Mouse (Mus musculus): ENCODE measurements around the gene Fam186a. TPM values are rescaled to one million over a fixed set of nuclear protein-coding genes. Genes with fewer than 3 reads are reported as not detected.
"Not testable (repeated sequence)": the region's sequence is repeated elsewhere in the genome, so short reads cannot be mapped to it uniquely, and the experiment has no call there.

The Fam186a gene
- polyA plus RNA-seq, 1 experiment: not detected

DNA sequence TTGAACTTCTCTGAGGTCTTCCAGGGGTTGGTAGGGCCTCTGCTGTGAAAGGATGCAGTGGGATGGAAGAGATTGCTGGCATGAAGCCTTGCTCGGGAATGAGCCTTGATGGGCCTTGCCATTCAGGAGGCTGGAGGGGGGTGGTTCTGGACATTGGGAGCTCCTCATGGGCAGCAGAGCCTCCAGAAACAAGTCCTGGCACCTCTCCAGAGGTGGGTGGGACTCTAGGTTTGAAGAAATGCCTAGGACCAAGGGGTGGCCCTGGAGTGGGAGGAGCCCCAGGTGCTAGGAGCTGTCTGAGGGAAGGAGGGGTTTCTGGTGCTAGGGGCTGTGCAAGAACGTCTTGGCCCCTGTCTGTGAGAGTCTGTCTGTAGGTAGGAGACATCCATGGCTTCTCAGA lies 26.4 kb downstream of the Fam186a start:
- TF ChIP-seq TAL1 (IDR thresholded peaks at IDR 0.05; ENCODE audit: low read length): no peak
- no peak for TF ChIP-seq GATA1 (IDR thresholded peaks at IDR 0.05; ENCODE audit: low read length)

DNA sequence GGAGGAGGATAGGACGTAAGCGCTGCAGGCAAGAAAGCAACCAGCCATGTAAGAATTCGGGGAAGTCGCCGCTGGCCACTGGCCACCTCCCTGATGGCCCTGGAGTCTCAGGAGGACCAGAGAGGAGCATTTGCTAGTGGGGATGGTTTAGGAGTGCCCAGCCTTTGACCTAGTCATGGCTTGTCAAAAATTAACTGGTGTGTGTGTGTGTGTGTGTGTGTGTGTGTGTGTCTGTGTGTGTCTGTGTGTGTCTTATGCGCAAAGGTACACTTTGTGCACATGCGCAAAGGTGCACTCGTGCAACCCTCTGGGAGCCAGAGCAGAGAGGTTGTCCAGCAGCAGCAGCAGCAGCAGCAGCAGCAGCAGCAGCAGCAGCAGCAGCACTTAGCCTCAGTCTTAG lies 29.0 kb downstream of the Fam186a start:
- no peaks in the 10 kb centered on the region for H3K27me3 ChIP-seq (ENCODE audit: control insufficient read depth)
- no peaks in the 10 kb centered on the region for H3K9me3 ChIP-seq (ENCODE audit: control insufficient read depth, low read length)
- no peaks in the 10 kb centered on the region for H3K36me3 ChIP-seq (ENCODE audit: control insufficient read depth)
- TF ChIP-seq GATA1 (IDR thresholded peaks at IDR 0.05; ENCODE audit: low read length) (no peak), TAL1 (IDR thresholded peaks at IDR 0.05; ENCODE audit: low read length) (no peak)
- no peaks in the 10 kb centered on the region for H3K4me1 ChIP-seq (ENCODE audit: control insufficient read depth)
- H3K4me3 ChIP-seq (replicated peaks): no peak overlapping the region

More for the DNA sequence above, 26.4 kb downstream of the Fam186a start:
- Histone ChIP-seq H3K4me3 (replicated peaks) (no peak overlapping the region), H3K36me3 (ENCODE audit: control insufficient read depth) (no peaks in the 10 kb centered on the region), H3K27me3 (ENCODE audit: control insufficient read depth) (no peaks in the 10 kb centered on the region), H3K4me1 (ENCODE audit: control insufficient read depth) (no peaks in the 10 kb centered on the region), H3K9me3 (ENCODE audit: control insufficient read depth, low read length) (peaks cover 10% of the 10 kb centered on the region)

DNA sequence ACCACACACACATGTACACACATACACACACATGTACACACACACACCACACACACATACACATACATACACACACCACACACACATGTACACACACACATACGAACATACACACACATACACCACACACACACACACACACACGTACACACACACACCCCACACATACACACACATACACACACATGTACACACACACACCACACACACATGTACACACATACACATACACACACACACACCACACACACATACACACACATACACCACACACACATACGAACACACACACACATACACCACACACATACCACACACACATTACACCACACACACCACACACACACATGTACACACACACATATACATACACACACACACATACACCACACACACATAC lies 30.2 kb downstream of the Fam186a start:
- Histone ChIP-seq H3K36me3 (ENCODE audit: control insufficient read depth) (no peaks in the 10 kb centered on the region), H3K4me3 (replicated peaks) (no peak overlapping the region), H3K27me3 (ENCODE audit: control insufficient read depth) (no peaks in the 10 kb centered on the region), H3K4me1 (ENCODE audit: control insufficient read depth) (no peaks in the 10 kb centered on the region), H3K9me3 (ENCODE audit: control insufficient read depth, low read length) (no peaks in the 10 kb centered on the region)
- no peak for TF ChIP-seq GATA1 (IDR thresholded peaks at IDR 0.05; ENCODE audit: low read length)
- TF ChIP-seq TAL1 (IDR thresholded peaks at IDR 0.05; ENCODE audit: low read length): no peak

DNA sequence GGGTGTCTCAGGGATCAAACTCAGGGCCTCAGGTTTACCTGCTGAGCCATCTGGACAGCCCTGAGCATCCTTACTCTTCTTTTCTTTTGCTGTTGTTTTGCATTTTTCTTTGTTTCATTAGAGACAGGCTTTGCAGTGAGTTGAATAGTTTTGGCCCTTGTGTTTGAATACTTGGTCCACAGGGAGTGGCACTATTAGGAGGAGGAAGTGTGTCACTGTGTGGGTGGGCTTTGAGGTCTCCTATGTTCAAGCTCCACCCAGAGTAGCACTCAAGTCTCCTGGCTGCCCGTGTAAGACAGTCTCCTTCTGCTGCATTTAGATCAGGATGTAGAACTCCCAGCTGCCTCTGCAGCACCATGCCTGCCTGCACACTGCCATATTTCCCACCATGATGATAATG lies 32.4 kb downstream of the Fam186a start:
- Histone ChIP-seq H3K36me3 (ENCODE audit: control insufficient read depth) (no peaks in the 10 kb centered on the region), H3K9me3 (ENCODE audit: control insufficient read depth, low read length) (no peaks in the 10 kb centered on the region), H3K4me3 (replicated peaks) (no peak overlapping the region), H3K4me1 (ENCODE audit: control insufficient read depth) (no peaks in the 10 kb centered on the region), H3K27me3 (ENCODE audit: control insufficient read depth) (no peaks in the 10 kb centered on the region)
- TF ChIP-seq GATA1 (IDR thresholded peaks at IDR 0.05; ENCODE audit: low read length) (no peak), TAL1 (IDR thresholded peaks at IDR 0.05; ENCODE audit: low read length) (no peak)

DNA sequence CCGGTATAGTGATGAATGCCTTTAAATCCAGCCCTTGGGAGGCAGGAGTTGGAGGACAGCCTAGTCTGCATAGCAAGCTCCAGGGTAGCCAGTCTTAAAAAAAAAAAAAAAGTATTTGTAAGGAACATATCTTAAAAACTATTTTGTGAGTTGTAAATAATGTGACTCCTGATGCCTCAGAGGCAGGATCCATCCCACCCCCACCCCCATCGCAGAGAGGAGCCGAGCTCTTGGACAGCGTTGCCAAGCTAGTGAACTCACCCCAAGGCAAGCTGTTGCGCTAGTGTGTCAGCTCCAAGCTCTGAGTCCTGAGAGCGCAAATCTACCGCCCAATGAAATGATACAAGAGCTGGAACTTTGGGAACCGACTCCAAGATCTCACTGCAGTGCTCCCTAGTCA lies 35.6 kb downstream of the Fam186a start:
- no peaks in the 10 kb centered on the region for H3K27me3 ChIP-seq (ENCODE audit: control insufficient read depth)
- H3K9me3 ChIP-seq (ENCODE audit: control insufficient read depth, low read length): no peaks in the 10 kb centered on the region
- H3K36me3 ChIP-seq (ENCODE audit: control insufficient read depth): no peaks in the 10 kb centered on the region
- H3K4me3 ChIP-seq (replicated peaks): no peak overlapping the region
- TF ChIP-seq GATA1 (IDR thresholded peaks at IDR 0.05; ENCODE audit: low read length) (no peak), TAL1 (IDR thresholded peaks at IDR 0.05; ENCODE audit: low read length) (no peak)
- no peaks in the 10 kb centered on the region for H3K4me1 ChIP-seq (ENCODE audit: control insufficient read depth)

DNA sequence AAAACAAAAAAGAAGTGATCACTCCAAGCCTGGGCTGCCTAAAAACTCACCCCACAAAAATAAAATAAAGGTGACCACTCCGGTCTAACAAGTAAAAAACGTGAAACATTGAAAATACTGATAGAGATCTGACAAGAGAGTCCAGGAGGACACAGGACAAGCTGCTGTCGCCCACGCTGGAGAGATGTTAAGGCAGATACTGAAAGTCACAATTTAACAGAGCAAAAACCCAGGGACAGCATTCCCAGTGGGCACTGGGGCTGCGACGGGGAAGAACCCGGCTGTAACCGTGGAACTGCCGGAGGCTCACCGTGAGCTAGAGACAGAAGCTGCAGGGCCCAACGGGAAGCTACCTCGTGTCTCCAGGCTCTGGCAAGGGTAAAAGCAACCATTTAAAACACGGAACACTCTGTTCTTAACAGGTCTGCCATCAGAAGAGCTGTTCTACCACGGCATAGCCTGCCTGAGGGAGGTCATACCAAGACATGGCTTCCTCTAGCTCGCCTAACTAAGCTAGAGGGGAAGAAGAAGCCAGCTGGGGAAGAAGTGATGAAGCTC lies 47.2 kb downstream of the Fam186a start:
- no peak overlapping the region for H3K4me3 ChIP-seq (replicated peaks)
- no peaks in the 10 kb centered on the region for H3K36me3 ChIP-seq (ENCODE audit: control insufficient read depth)
- H3K9me3 ChIP-seq (ENCODE audit: control insufficient read depth, low read length): no peaks in the 10 kb centered on the region

DNA sequence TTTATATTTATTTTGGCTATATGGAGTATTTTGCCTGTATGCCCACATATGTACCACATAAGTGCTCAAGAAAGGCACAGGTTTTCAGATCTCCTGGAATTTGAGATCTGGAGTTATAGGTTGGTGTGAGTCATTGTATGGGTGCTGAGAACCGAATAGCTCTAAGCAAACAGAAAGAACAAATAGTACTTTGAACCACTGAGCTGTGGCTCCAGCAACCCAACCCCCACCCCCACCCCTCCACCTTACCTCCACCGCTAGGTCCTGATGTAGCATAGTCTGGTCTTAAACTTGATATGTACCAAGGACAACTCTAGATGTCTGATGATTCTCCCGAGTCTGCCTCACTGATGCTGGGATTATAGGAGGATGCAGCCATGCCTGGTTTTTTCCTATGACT lies 49.6 kb downstream of the Fam186a start:
- no peaks in the 10 kb centered on the region for H3K4me1 ChIP-seq (ENCODE audit: control insufficient read depth)
- TF ChIP-seq TAL1 (IDR thresholded peaks at IDR 0.05; ENCODE audit: low read length): no peak
- no peak for TF ChIP-seq GATA1 (IDR thresholded peaks at IDR 0.05; ENCODE audit: low read length)
- H3K27me3 ChIP-seq (ENCODE audit: control insufficient read depth): no peaks in the 10 kb centered on the region
- H3K36me3 ChIP-seq (ENCODE audit: control insufficient read depth): no peaks in the 10 kb centered on the region
- no peak overlapping the region for H3K4me3 ChIP-seq (replicated peaks)
- no peaks in the 10 kb centered on the region for H3K9me3 ChIP-seq (ENCODE audit: control insufficient read depth, low read length)

More for the DNA sequence above, 47.2 kb downstream of the Fam186a start:
- TF ChIP-seq TAL1 (IDR thresholded peaks at IDR 0.05; ENCODE audit: low read length): no peak
- no peak for TF ChIP-seq GATA1 (IDR thresholded peaks at IDR 0.05; ENCODE audit: low read length)
- Histone ChIP-seq H3K4me1 (ENCODE audit: control insufficient read depth) (no peaks in the 10 kb centered on the region), H3K27me3 (ENCODE audit: control insufficient read depth) (no peaks in the 10 kb centered on the region)

DNA sequence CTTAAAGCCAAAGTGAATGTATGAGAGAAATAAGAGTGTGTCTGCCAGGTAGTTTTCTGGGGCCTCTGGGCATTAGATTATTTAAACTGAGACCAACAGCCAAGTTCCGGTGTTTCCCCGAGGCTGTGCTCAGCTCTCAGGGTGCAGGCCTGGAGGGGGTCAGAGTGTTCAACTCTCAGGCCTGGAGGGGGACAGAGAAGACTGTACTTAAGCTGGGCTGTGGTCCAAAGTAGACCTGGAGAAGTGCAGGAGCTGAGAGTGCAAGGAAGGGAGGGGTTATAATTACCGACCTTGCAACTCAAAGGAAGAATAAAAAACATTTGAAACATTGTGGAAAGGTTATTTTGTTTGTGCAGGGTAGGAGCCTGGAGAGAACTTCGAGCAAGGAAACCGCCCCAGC lies 52.2 kb downstream of the Fam186a start:
- Histone ChIP-seq H3K27me3 (ENCODE audit: control insufficient read depth) (no peaks in the 10 kb centered on the region), H3K4me3 (replicated peaks) (no peak overlapping the region), H3K4me1 (ENCODE audit: control insufficient read depth) (no peaks in the 10 kb centered on the region), H3K36me3 (ENCODE audit: control insufficient read depth) (no peaks in the 10 kb centered on the region), H3K9me3 (ENCODE audit: control insufficient read depth, low read length) (no peaks in the 10 kb centered on the region)
- TF ChIP-seq TAL1 (IDR thresholded peaks at IDR 0.05; ENCODE audit: low read length) (no peak), GATA1 (IDR thresholded peaks at IDR 0.05; ENCODE audit: low read length) (no peak)

DNA sequence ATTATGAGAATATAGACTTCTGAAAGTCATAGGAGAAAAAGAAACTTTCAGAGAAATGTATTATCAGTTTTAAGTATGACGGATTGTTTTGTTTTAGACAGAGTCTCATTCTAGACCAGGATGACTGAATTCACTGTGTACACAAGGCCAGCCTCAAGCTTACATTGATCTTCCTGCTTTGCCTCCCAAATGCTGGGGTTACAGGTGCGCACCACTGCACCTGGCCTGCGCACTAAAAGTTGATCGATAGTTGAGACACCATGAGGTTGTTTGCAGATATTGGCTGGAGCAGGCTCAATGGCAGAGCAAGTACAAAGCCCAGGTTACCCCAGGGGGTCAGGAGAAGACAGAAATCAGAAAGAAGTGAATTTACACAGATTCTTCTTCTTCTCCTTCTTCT lies 55.1 kb downstream of the Fam186a start:
- TF ChIP-seq TAL1 (IDR thresholded peaks at IDR 0.05; ENCODE audit: low read length) (no peak), GATA1 (IDR thresholded peaks at IDR 0.05; ENCODE audit: low read length) (no peak)
- H3K27me3 ChIP-seq (ENCODE audit: control insufficient read depth): no peaks in the 10 kb centered on the region
- no peaks in the 10 kb centered on the region for H3K9me3 ChIP-seq (ENCODE audit: control insufficient read depth, low read length)
- no peaks in the 10 kb centered on the region for H3K36me3 ChIP-seq (ENCODE audit: control insufficient read depth)
- no peak overlapping the region for H3K4me3 ChIP-seq (replicated peaks)
- H3K4me1 ChIP-seq (ENCODE audit: control insufficient read depth): no peaks in the 10 kb centered on the region; the same call in 1 of the 2 replicates

DNA sequence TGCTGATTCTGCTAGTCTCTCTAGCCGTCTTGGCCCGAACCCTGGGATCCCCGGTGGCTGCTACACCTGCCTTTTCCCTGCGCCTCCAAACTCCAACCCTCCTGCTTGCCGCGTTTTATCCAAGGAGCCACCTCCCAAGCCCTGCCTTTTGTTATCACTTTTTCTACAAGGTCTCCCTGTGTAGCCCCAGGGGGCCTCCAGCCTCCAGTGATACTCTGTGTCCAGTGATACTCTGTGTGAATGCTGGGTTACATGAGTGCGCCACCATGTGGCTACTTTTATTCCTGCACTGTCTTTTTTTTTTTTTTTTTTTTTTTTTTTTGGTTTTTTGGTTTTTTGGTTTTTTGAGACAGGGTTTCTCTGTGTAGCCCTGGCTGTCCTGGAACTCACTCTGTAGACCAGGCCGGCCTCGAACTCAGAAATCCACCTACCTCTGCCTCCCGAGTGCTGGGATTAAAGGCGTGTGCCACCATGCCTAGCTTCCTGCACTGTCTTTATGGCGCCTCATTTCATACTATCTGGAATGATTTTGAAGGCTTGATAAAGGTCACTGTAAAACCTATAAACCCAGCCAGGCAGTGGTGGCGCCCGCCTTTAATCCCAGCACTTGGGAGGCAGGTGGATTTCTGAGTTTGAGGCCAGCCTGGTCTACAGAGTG lies 57.4 kb downstream of the Fam186a start:
- H3K9me3 ChIP-seq (ENCODE audit: control insufficient read depth, low read length); H3K27me3 ChIP-seq (ENCODE audit: control insufficient read depth); H3K4me3 ChIP-seq (replicated peaks); H3K36me3 ChIP-seq (ENCODE audit: control insufficient read depth); H3K4me1 ChIP-seq (ENCODE audit: control insufficient read depth): not testable (repeated sequence)
